Mouse (Mus musculus) erythroblast, embryonic 14.5 days (primary cell): ENCODE measurements around the gene Ak5.

ENCODE experiments used
- GATA1 ChIP-seq: IDR thresholded peaks from 2 replicates; pipeline ENCODE4 v1.6.1; 2012; ENCODE audit warnings: low read length, inconsistent platforms, mixed read lengths
- TAL1 ChIP-seq: IDR thresholded peaks from 3 replicates; pipeline ENCODE4 v1.6.1; 2012; ENCODE audit warnings: low read length, inconsistent platforms, mixed read lengths

- no peak for TF ChIP-seq GATA1
- no peak for TF ChIP-seq TAL1
Measured at GRCm38 (mm10) chr3:152709936-152710335, 41.8 kb upstream of the Ak5 start.
